Mouse (Mus musculus) heart, embryonic 15.5 days (tissue): ENCODE data around the gene Ist1. TPM values are rescaled to one million over a fixed set of nuclear protein-coding genes. Genes with fewer than 3 reads are reported as not detected.

Experiments used
- ATAC-seq: fragments of 200-750 bp; cut with Nextera tagmentation; replicated peaks from 2 replicates; pipeline ENCODE4 v1.8.0; 2017; ENCODE audit warnings: low read depth, moderate TSS enrichment; ENCODE audit not compliant: insufficient number of reproducible peaks, insufficient read depth, low FRiP score
- H3K27ac ChIP-seq: fragments of 300-500 bp; sonication (generic); 2 replicates; pipeline ENCODE4 v1.5.1; 2015; ENCODE audit warnings: mild to moderate bottlenecking, inconsistent platforms
- H3K27me3 ChIP-seq: fragments of 300-500 bp; sonication (generic); 2 replicates; pipeline ENCODE4 v1.6.1; 2015; ENCODE audit warnings: inconsistent platforms
- H3K36me3 ChIP-seq: fragments of 300-500 bp; sonication (generic); 2 replicates; pipeline ENCODE4 v1.6.1; 2015; ENCODE audit warnings: mild to moderate bottlenecking, inconsistent platforms
- H3K4me1 ChIP-seq: fragments of 300-500 bp; sonication (generic); replicated peaks from 2 replicates; pipeline ENCODE4 v1.6.1; 2015; ENCODE audit warnings: inconsistent platforms
- H3K4me2 ChIP-seq: fragments of 300-500 bp; sonication (generic); 2 replicates; pipeline ENCODE4 v1.6.1; 2015; ENCODE audit warnings: inconsistent platforms, mild to moderate bottlenecking, moderate library complexity
- H3K4me3 ChIP-seq: fragments of 300-500 bp; sonication (generic); 2 replicates; pipeline ENCODE4 v1.5.1; 2015; ENCODE audit warnings: mild to moderate bottlenecking, inconsistent platforms
- H3K9ac ChIP-seq: fragments of 300-500 bp; sonication (generic); 2 replicates; pipeline ENCODE4 v1.6.1; 2015; ENCODE audit warnings: mild to moderate bottlenecking, inconsistent platforms
- H3K9me3 ChIP-seq: fragments of 300-500 bp; sonication (generic); replicated peaks from 2 replicates; pipeline ENCODE4 v1.6.1; 2016; ENCODE audit warnings: inconsistent platforms
- WGBS: fragments of 180-500 bp; shearing (Covaris S2); methylation state at CpG from one replicate; pipeline ENCODE4 v1.1.7; 2015; ENCODE audit warnings: mixed read lengths; 5-methylcytosine and 5-hydroxymethylcytosine counted together
- polyA plus RNA-seq: library from polyadenylated mRNA; unstranded; fragments of >200 nt; fragmentation: Nextera tagmentation; extraction: Ambion mirVana; gene quantifications from 2 replicates; pipeline ENCODE4 v1.2.1, GENCODE M21; 2015

The Ist1 gene
- polyA plus RNA-seq, 1 experiment from 2014 or later, result 82.0 TPM

DNA sequence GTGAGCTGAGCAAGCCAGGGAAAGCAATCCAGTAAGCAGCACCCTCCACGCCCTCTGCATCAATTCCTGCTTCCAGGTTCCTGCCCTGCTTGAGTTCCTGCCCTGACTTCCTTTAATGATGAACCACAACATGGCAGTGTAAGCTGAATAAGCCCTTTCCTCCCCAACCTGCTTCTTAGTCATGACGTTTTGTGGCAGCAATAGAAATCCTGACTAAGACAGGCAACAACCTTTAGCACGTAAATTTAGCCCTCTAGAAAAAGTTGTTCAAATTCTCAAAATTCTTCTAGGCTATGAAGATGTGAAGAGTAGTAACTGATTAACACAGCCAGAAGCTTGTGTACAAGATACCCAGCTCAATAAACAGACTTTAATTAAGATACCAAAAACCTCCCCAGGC is 11.5 kb downstream of the Ist1 start:
- Histone ChIP-seq H3K27ac (no peak overlapping the region), H3K9ac (no peak overlapping the region), H3K36me3 (peaks cover 65% of the 10 kb centered on the region), H3K4me2 (no peak overlapping the region), H3K27me3 (no peaks in the 10 kb centered on the region), H3K4me3 (no peak overlapping the region), H3K4me1 (peaks cover 4% of the 10 kb centered on the region; the same call in 1 of the 2 replicates), H3K9me3 (no peaks in the 10 kb centered on the region)
- ATAC-seq, result no peak
- WGBS, result 83% methylated on average over 3 of the region's 3 CpGs

DNA sequence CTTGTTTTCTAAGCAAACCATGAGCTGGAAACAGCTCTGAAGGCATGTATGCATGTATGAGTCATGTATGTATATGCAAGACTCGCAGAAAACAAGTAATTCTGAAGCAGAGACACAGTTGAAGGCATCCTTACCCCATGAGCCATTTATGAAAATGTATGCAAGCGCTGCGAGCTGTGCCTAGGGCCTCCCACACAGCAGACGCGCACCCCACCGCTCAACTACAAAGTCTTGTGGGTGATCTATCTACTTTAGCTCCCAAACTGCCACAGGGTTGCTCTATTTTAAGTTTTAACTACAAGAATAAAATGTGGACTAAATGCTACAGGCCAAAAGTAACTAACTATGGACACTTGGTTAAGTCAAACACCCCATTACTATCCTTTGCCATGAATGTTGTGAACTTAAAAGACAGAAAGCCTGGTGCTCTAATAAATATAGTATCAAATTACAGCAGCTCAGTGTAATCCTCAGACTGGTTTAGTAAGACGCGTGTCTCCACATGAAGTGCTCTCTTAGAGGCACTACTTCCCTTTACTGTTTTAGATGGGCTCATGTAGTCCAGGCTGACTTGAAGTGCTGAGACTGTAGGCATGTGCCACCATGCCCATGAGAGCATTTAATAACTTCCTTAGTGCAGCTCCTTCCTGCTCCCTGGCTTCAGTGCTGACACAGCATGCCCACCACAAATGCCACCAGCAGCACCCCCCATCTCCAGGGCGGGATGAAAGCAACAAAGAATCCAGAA is 17.0 kb downstream of the Ist1 start:
- Histone ChIP-seq H3K9ac (no peak overlapping the region), H3K9me3 (no peaks in the 10 kb centered on the region), H3K4me3 (no peak overlapping the region), H3K36me3 (peaks cover 95% of the 10 kb centered on the region), H3K4me2 (no peak overlapping the region), H3K27ac (no peak overlapping the region), H3K4me1 (no peaks in the 10 kb centered on the region), H3K27me3 (no peaks in the 10 kb centered on the region)
- 95% methylated on average over 9 of the region's 9 CpGs for WGBS
- no peak for ATAC-seq

DNA sequence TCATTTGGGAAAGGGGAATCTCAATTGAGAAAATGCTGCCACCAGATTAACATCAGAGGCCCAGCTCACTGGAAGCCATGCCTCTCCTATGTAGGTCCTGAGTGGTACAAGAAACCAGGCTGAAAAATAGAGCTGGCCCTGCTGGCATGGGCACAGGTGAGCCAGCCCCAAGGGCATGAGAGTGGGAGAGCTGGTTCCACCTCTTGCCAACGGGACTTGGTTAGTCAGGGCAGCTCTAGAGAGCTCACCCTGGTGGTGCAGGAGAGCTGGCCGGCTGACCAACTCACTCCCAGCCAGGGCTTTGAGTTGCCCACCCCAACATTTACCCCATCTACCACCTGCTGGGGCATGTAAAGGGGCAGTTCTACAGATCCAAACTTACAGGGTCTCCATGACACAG is 19.5 kb downstream of the Ist1 start:
- Histone ChIP-seq H3K4me3 (no peak overlapping the region), H3K4me2 (no peak overlapping the region), H3K27me3 (no peaks in the 10 kb centered on the region), H3K27ac (no peak overlapping the region), H3K36me3 (peaks cover 95% of the 10 kb centered on the region), H3K9me3 (no peaks in the 10 kb centered on the region), H3K9ac (no peak overlapping the region), H3K4me1 (no peaks in the 10 kb centered on the region)
- WGBS, result 97% methylated on average over 2 of the region's 2 CpGs
- ATAC-seq, result no peak

DNA sequence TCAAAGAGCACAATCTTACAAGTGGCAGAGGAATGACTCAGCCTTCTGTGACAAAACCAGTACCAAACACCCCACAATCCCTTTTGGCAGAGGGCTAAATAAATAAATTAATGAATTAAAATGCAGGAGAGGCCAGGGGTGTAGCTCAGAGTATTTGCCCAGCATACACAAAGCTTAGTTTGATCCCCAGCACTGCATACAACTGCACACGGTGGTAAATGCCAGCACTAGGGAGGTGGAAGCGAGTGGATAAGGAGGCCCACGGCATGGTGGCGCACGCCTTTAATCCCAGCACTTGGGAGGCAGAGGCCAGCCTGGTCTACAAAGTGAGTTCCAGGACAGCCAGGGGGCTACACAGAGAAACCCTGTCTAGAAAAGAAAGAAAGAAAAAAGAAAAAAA is 20.4 kb downstream of the Ist1 start:
- no peak for ATAC-seq
- Histone ChIP-seq H3K27ac (no peak overlapping the region), H3K4me1 (no peaks in the 10 kb centered on the region), H3K9ac (no peak overlapping the region), H3K4me3 (no peak overlapping the region), H3K4me2 (no peak overlapping the region), H3K36me3 (peaks cover 90% of the 10 kb centered on the region), H3K27me3 (no peaks in the 10 kb centered on the region), H3K9me3 (no peaks in the 10 kb centered on the region)
- WGBS, result 90% methylated on average over 5 of the region's 5 CpGs

DNA sequence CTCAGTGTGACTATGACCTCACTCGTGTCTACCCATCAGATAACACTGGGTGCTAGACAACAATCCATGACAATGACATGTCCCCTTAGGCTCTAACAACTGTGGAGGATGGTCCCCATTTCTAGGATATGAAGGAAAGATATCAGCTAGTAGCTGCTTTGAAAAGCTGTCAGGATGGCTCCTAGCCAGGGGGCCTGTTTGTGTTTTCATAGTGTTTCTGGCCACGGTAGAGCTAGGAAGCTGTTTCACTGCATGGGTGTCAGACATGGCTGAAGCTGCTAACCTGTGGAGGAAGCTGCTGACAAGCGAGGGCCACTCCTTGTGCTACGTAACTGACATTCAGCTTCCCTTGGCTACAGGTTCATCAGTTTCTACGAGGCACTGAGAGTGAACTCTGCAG is 26.4 kb downstream of the Ist1 start:
- Histone ChIP-seq H3K27me3 (no peaks in the 10 kb centered on the region), H3K9me3 (no peaks in the 10 kb centered on the region), H3K36me3 (peaks cover 30% of the 10 kb centered on the region), H3K4me1 (no peaks in the 10 kb centered on the region), H3K4me2 (no peak overlapping the region), H3K27ac (no peak overlapping the region), H3K9ac (no peak overlapping the region), H3K4me3 (no peak overlapping the region)
- ATAC-seq, result no peak
- WGBS, result 63% methylated on average over 5 of the region's 5 CpGs

DNA sequence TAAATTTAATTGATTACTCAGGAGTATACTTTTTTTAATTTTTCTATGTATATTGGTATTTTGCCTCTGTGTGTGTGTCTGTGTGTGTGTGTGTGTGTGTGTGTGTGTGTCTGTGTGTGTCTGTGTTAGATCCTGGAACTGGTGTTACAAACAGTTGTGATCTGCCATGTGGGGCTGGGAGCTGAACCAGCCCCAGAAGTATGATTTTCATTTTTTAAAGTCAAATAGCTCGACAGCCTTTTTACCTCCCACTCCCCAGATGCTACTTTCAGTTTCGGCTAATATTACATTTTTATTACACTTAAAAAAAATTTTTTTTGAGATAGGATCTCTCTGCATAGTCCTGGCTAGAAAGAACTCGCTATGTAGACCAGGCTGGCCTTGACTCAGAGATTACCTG is 30.7 kb downstream of the Ist1 start:
- H3K4me1 ChIP-seq, result no peaks in the 10 kb centered on the region
- no peak overlapping the region for H3K9ac ChIP-seq
- H3K4me2 ChIP-seq, result no peak overlapping the region
- no peak overlapping the region for H3K27ac ChIP-seq
- no peak for ATAC-seq
- H3K36me3 ChIP-seq, result no peaks in the 10 kb centered on the region
- H3K27me3 ChIP-seq, result no peaks in the 10 kb centered on the region
- H3K9me3 ChIP-seq, result no peaks in the 10 kb centered on the region
- WGBS, result 73% methylated on average over 3 of the region's 3 CpGs
- H3K4me3 ChIP-seq, result no peak overlapping the region

DNA sequence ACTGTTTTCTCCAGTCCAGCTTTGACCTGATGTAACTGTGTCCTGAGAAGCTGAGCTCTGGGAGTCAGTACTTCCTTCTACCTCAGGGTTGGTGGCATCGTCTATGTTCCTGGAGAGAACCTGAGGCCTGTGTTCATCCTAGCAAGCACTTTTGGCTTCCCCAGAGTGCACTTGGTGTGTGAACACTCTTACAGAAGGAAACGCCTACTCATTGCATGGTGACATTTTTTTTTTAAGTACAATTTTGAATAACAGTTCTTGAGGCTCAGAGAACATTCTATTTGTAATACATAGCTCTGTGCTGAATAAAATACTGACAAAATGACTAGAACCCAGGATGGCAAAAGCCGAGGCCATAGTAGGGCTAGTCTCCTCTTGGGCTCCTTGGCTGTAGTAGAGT is 36.2 kb downstream of the Ist1 start:
- Histone ChIP-seq H3K9ac (no peak overlapping the region), H3K27me3 (no peaks in the 10 kb centered on the region), H3K4me1 (no peaks in the 10 kb centered on the region), H3K4me3 (no peak overlapping the region), H3K9me3 (no peaks in the 10 kb centered on the region), H3K4me2 (no peak overlapping the region), H3K27ac (no peak overlapping the region), H3K36me3 (no peaks in the 10 kb centered on the region)
- 76% methylated on average over 3 of the region's 3 CpGs for WGBS
- no peak for ATAC-seq

DNA sequence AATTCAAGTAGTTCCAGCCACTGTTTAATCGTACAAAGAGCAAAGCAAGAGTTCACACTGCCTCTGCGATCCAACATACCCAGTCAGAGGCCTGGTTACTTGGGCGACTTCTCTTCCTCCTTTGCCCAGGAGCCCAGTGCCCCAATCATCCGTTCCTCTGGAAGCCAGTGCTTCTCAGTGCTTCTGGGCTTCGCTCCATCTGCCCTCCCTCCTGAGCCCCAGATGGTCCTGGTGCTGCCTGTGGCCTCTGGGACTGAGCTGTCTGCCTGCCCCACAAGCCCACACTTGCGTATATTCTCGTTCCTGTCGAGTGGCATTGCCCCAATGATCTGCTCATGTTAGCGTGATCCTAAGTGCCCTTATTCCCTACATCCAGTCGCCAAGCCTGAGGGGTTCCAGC is 42.3 kb downstream of the Ist1 start:
- no peak for ATAC-seq
- no peaks in the 10 kb centered on the region for H3K36me3 ChIP-seq
- WGBS, result 77% methylated on average over 10 of the region's 10 CpGs
- H3K4me1 ChIP-seq, result no peaks in the 10 kb centered on the region
- H3K9ac ChIP-seq, result no peak overlapping the region
- peaks cover 5% of the 10 kb centered on the region; the same call in 1 of the 2 replicates for H3K27me3 ChIP-seq
- H3K4me2 ChIP-seq, result no peak overlapping the region
- no peak overlapping the region for H3K4me3 ChIP-seq
- no peak overlapping the region for H3K27ac ChIP-seq
- no peaks in the 10 kb centered on the region for H3K9me3 ChIP-seq

DNA sequence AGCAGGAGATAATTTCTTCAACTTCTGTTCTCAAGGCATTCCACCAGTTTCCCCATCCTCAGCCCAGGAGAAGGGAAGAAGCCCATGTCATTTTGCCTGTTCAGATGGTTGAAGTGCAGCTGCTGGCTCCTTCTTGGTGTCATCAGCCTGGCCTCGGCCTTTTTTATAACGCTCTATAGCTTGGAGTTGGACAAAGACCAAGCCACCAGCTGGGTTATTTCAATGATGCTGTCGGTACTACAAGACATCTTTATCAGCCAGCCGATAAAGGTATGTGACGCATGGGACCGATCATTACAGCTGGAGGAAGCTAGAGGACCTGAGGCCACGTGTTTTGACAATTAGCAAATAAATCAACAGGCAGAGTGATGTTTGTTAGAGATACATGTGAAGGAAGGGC is 44.6 kb downstream of the Ist1 start:
- Histone ChIP-seq H3K36me3 (no peaks in the 10 kb centered on the region), H3K27me3 (peaks cover 5% of the 10 kb centered on the region; the same call in 1 of the 2 replicates), H3K4me3 (no peak overlapping the region), H3K4me2 (no peak overlapping the region), H3K4me1 (no peaks in the 10 kb centered on the region), H3K9ac (no peak overlapping the region), H3K9me3 (no peaks in the 10 kb centered on the region), H3K27ac (no peak overlapping the region)
- ATAC-seq, result no peak
- WGBS, result 25% methylated on average over 7 of the region's 7 CpGs

DNA sequence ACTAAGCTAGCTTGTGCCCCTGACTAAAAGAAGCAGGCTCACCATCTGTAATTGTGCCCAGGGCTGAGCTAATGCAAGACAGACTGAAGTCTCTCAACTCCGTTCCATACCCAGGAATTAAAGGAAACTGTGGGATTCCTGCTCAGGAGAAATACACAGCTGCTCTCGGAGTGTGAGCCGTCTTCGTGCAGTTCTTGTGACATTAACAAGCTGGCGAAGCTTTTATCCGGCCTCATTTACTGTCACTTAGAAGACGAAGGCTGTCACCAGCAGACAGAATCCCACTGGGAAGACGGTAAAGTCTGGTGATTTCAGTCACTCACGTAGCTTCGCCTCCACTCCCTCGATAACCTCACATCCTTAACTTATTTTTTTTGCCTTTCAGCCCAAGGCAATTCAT is 45.7 kb downstream of the Ist1 start:
- no peaks in the 10 kb centered on the region for H3K4me1 ChIP-seq
- H3K4me2 ChIP-seq, result no peak overlapping the region
- H3K9me3 ChIP-seq, result no peaks in the 10 kb centered on the region
- H3K27me3 ChIP-seq, result peaks cover 5% of the 10 kb centered on the region; the same call in 1 of the 2 replicates
- no peak overlapping the region for H3K9ac ChIP-seq
- WGBS, result 59% methylated on average over 11 of the region's 11 CpGs
- ATAC-seq, result no peak
- no peaks in the 10 kb centered on the region for H3K36me3 ChIP-seq
- H3K27ac ChIP-seq, result no peak overlapping the region
- H3K4me3 ChIP-seq, result no peak overlapping the region

DNA sequence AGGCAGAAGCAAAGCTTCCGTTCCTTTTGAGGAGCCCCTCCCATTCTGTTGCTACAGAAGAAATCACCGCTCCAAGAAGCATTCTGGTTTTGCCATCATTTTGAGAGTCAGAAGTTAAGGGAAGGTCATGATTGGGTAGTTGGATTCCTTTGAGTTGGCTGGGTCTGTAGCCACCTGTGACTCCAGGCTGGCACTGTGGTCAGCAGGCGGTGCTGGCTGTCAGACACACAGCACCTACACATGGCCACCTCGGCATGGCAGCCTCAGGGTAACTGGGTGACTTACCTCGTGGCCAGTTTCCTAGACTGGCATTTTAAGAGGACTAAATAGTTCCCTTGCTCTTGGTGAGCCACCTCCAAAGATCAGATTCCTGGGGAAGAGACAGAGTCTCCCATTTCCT is 51.8 kb downstream of the Ist1 start:
- H3K27ac ChIP-seq, result no peak overlapping the region
- no peak overlapping the region for H3K9ac ChIP-seq
- H3K36me3 ChIP-seq, result no peaks in the 10 kb centered on the region
- 67% methylated on average over 5 of the region's 5 CpGs for WGBS
- no peak for ATAC-seq
- H3K9me3 ChIP-seq, result no peaks in the 10 kb centered on the region
- H3K27me3 ChIP-seq, result no peaks in the 10 kb centered on the region
- H3K4me2 ChIP-seq, result no peak overlapping the region
- H3K4me3 ChIP-seq, result no peak overlapping the region
- H3K4me1 ChIP-seq, result no peaks in the 10 kb centered on the region

DNA sequence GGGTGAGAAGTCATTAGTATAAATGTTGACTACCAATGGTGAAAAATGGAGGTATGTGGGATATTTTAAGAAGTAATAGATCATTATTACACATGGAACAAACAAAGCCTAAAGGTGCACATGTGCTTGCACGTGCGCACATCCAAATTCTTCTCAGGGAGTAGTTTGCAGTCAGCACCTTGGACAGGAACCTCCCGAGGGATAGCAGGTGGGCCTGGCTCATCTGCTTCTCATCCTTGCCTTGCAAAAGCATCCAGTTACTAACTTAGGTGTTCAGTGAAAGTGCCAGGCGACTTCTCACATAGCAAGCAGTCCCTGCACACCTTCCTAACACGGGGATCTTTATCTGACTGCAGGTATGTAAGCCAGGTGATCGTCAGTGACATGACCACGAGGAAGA is 52.6 kb downstream of the Ist1 start:
- no peak overlapping the region for H3K9ac ChIP-seq
- H3K9me3 ChIP-seq, result no peaks in the 10 kb centered on the region
- ATAC-seq, result no peak
- 57% methylated on average over 7 of the region's 7 CpGs for WGBS
- no peak overlapping the region for H3K27ac ChIP-seq
- no peaks in the 10 kb centered on the region for H3K4me1 ChIP-seq
- no peak overlapping the region for H3K4me2 ChIP-seq
- no peak overlapping the region for H3K4me3 ChIP-seq
- no peaks in the 10 kb centered on the region for H3K27me3 ChIP-seq
- H3K36me3 ChIP-seq, result no peaks in the 10 kb centered on the region
